Mouse (Mus musculus) midbrain, embryonic 13.5 days (tissue): Measurements from ENCODE around the gene Vegfa. TPM values are rescaled to one million over a fixed set of nuclear protein-coding genes. Genes with fewer than 3 reads are reported as not detected.

Source experiments
- ATAC-seq: fragments of 200-750 bp; cut with Nextera tagmentation; 2 replicates; pipeline ENCODE4 v1.8.0; 2017; ENCODE audit warnings: mild to moderate bottlenecking, moderate TSS enrichment, moderate library complexity
- H3K27ac ChIP-seq: fragments of 300-500 bp; sonication (generic); 2 replicates; pipeline ENCODE4 v1.5.1; 2015; ENCODE audit warnings: inconsistent platforms, mild to moderate bottlenecking, moderate library complexity
- H3K27me3 ChIP-seq: fragments of 300-500 bp; sonication (generic); 2 replicates; pipeline ENCODE4 v1.6.1; 2015; ENCODE audit warnings: mild to moderate bottlenecking, inconsistent platforms
- H3K36me3 ChIP-seq: fragments of 300-500 bp; sonication (generic); 2 replicates; pipeline ENCODE4 v1.6.1; 2015; ENCODE audit warnings: mild to moderate bottlenecking, inconsistent platforms
- H3K4me1 ChIP-seq: fragments of 300-500 bp; sonication (generic); replicated peaks from 2 replicates; pipeline ENCODE4 v1.6.1; 2015; ENCODE audit warnings: inconsistent platforms
- H3K4me2 ChIP-seq: fragments of 300-500 bp; sonication (generic); replicated peaks from 2 replicates; pipeline ENCODE4 v1.6.1; 2015; ENCODE audit warnings: moderate library complexity, mild to moderate bottlenecking, inconsistent platforms
- H3K4me3 ChIP-seq: fragments of 300-500 bp; sonication (generic); replicated peaks from 2 replicates; pipeline ENCODE4 v1.5.1; 2015; ENCODE audit warnings: mild to moderate bottlenecking, inconsistent platforms
- H3K9ac ChIP-seq: fragments of 300-500 bp; sonication (generic); replicated peaks from 2 replicates; pipeline ENCODE4 v1.6.1; 2015; ENCODE audit warnings: mild to moderate bottlenecking, inconsistent platforms
- H3K9me3 ChIP-seq: fragments of 300-500 bp; sonication (generic); 2 replicates; pipeline ENCODE4 v1.6.1; 2016; ENCODE audit warnings: mild to moderate bottlenecking, inconsistent platforms
- WGBS: fragments of 180-500 bp; shearing (Covaris S2); methylation state at CpG from one replicate; pipeline ENCODE4 v1.1.7; 2015; 5-methylcytosine and 5-hydroxymethylcytosine counted together
- polyA plus RNA-seq: library from polyadenylated mRNA; unstranded; fragments of >200 nt; fragmentation: Nextera tagmentation; extraction: Ambion mirVana; gene quantifications from 2 replicates; pipeline ENCODE4 v1.2.1, GENCODE M21; 2015

Vegfa gene
- polyA plus RNA-seq, 1 experiment from 2014 or later, result 3.4 TPM

DNA sequence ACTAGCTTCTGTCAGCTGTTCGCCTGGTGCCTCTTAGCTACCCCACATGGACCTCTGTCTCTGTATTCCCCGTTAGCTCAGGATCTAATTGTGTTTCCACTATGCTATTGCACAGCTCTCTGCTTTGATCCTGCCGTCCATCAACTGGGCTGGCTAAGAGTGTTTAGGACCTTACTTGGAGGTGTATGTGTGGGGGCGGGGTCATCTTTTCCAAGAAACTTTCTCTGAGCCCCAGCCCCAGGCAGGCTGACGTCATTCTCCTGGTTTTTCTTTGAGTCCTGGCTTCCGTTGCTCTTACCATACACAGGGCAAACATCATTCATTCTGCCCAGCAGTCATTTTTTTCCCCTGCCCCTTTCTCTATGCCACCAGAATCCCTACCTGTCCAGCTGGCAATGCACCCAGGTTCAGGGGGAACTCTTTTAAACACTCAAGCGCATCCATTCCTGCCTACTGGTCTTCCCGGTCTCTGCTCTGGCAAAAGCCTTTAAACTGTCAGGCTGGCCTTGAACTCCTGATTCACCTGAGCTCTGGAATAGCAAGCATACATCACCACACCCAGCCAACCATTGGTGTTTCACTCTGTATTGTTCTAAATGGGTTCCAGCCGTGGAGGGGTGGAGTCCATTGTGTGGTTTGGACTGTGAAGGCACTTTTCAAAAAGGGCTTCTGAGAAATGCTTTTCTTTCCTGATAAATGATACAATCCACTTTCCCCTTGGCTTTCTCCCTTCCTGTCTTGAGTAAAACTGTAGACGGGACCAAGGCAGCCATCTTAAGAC lies 53.0 kb downstream of the Vegfa start:
- Histone ChIP-seq H3K27me3 (no peaks in the 10 kb centered on the region), H3K4me2 (no peak overlapping the region), H3K4me3 (no peak overlapping the region), H3K9me3 (no peaks in the 10 kb centered on the region), H3K9ac (no peak overlapping the region), H3K27ac (no peak overlapping the region), H3K36me3 (no peaks in the 10 kb centered on the region), H3K4me1 (no peaks in the 10 kb centered on the region)
- ATAC-seq, result no peak
- WGBS, result 76% methylated on average over 10 of the region's 10 CpGs

GRCm38 (mm10) chr17:45974461-45974860 lies 57.7 kb downstream of the Vegfa start:
- Histone ChIP-seq H3K36me3 (no peaks in the 10 kb centered on the region), H3K9ac (no peak overlapping the region), H3K4me2 (no peak overlapping the region), H3K4me3 (no peak overlapping the region), H3K27ac (no peak overlapping the region), H3K4me1 (no peaks in the 10 kb centered on the region), H3K27me3 (no peaks in the 10 kb centered on the region), H3K9me3 (no peaks in the 10 kb centered on the region)
- no peak for ATAC-seq
- 86% methylated on average over 7 of the region's 7 CpGs for WGBS

DNA sequence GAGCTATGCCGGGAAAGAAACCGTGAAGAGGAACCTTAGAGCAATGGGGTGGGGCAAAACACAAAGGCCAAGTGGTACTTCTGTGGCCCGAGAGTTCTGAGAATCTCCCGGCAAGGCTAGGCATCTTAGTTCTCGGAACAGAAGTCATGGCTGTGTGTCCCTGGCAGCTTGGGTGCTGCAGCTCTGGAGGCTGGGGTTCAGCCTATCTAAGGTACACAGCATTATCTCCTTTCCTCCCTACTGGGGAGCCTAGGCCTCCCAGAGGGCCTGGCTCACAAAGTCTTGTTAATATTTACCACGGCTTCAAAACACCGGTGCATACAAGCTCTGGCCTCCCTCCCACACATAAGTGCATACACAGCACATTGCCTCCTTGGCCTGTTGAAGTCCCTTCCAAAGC lies 59.0 kb downstream of the Vegfa start:
- no peak for ATAC-seq
- no peaks in the 10 kb centered on the region for H3K4me1 ChIP-seq
- WGBS, result 86% methylated on average over 7 of the region's 7 CpGs
- no peaks in the 10 kb centered on the region for H3K9me3 ChIP-seq
- no peaks in the 10 kb centered on the region for H3K27me3 ChIP-seq
- no peak overlapping the region for H3K4me2 ChIP-seq
- H3K9ac ChIP-seq, result no peak overlapping the region
- H3K36me3 ChIP-seq, result no peaks in the 10 kb centered on the region
- no peak overlapping the region for H3K4me3 ChIP-seq
- H3K27ac ChIP-seq, result no peak overlapping the region

- no peak for ATAC-seq
- H3K4me3 ChIP-seq, result no peak overlapping the region
- 88% methylated on average over 7 of the region's 7 CpGs for WGBS
- H3K36me3 ChIP-seq, result no peaks in the 10 kb centered on the region
- no peak overlapping the region for H3K4me2 ChIP-seq
- no peak overlapping the region for H3K9ac ChIP-seq
- H3K27ac ChIP-seq, result no peak overlapping the region
- no peaks in the 10 kb centered on the region for H3K4me1 ChIP-seq
- no peaks in the 10 kb centered on the region for H3K9me3 ChIP-seq
- no peaks in the 10 kb centered on the region for H3K27me3 ChIP-seq
Observed at GRCm38 (mm10) chr17:45972405-45972804, 59.8 kb downstream of the Vegfa start.

GRCm38 (mm10) chr17:45971800-45972199 lies 60.4 kb downstream of the Vegfa start:
- 86% methylated on average over 6 of the region's 6 CpGs for WGBS
- no peak overlapping the region for H3K4me3 ChIP-seq
- H3K27ac ChIP-seq, result no peak overlapping the region
- no peaks in the 10 kb centered on the region for H3K9me3 ChIP-seq
- no peak for ATAC-seq
- no peaks in the 10 kb centered on the region for H3K36me3 ChIP-seq
- H3K4me2 ChIP-seq, result no peak overlapping the region
- peaks cover 3% of the 10 kb centered on the region for H3K4me1 ChIP-seq
- no peak overlapping the region for H3K9ac ChIP-seq
- H3K27me3 ChIP-seq, result no peaks in the 10 kb centered on the region

DNA sequence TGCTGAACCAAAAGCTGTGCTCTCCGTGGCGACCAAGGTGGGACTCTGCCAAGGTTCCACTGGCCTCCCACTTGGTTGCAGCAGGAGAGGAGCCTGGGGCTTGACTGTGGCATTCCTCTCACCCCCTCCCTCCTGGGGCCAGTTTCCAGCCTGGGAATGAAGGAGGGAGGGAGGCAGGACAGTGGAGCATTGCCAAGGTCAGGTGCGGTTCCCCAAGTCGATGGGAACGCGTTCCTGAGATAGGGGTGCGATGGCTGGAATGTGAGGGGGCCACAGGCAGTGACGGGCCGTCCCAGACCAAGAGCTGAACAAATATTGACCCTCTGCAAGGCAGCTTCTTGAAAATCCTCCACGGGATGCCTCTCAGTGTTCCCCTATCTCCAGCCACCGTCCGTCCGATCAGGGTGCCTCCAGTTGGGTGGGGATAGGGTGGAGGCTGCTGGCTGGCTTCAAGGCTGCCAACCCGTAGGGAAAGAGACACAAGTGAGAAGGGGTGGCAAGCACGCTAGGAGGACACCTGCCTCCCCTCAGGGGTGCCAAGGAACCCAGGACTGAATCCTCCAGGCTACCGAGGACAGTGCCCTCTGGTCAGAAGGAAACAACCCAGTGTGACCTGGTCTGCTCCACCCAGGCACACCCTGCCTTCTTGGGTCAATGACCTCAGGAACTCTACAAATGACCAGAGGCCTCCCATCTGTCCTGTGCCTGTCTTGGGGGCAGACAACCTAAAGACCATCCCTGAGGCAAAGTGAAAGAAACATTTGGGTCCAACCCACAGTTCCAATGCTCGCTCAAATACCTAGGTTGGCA lies 61.2 kb downstream of the Vegfa start:
- ATAC-seq, result no peak
- Histone ChIP-seq H3K9ac (no peak overlapping the region), H3K4me1 (peaks cover 7% of the 10 kb centered on the region), H3K4me3 (no peak overlapping the region), H3K36me3 (no peaks in the 10 kb centered on the region), H3K27me3 (no peaks in the 10 kb centered on the region), H3K9me3 (no peaks in the 10 kb centered on the region), H3K27ac (no peak overlapping the region), H3K4me2 (no peak overlapping the region)
- WGBS, result 83% methylated on average over 17 of the region's 17 CpGs

DNA sequence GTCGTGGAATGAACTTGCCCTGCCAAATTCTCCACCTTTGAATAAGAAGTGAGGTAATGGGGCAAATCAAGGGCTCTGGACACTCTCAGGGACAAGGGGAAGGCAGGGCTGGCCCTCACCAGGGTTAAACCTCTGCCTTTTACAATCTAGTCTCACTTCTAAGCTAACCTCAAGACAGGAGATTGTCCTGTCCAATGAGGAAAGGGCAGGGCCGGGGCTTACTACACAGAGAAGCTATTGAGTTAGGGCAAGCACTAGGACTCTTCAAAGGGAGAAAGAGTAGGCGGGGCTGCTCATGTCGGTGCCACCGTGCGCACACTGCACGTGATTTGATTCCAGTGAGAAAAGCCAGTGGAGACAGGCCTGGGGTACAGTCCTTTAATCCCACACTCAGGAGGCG lies 62.6 kb downstream of the Vegfa start:
- no peak overlapping the region for H3K4me3 ChIP-seq
- H3K9me3 ChIP-seq, result no peaks in the 10 kb centered on the region
- H3K36me3 ChIP-seq, result no peaks in the 10 kb centered on the region
- no peak overlapping the region for H3K4me2 ChIP-seq
- ATAC-seq, result no peak
- H3K9ac ChIP-seq, result no peak overlapping the region
- H3K27me3 ChIP-seq, result no peaks in the 10 kb centered on the region
- no peak overlapping the region for H3K27ac ChIP-seq
- WGBS, result 51% methylated on average over 8 of the region's 8 CpGs
- H3K4me1 ChIP-seq, result peaks cover 7% of the 10 kb centered on the region

DNA sequence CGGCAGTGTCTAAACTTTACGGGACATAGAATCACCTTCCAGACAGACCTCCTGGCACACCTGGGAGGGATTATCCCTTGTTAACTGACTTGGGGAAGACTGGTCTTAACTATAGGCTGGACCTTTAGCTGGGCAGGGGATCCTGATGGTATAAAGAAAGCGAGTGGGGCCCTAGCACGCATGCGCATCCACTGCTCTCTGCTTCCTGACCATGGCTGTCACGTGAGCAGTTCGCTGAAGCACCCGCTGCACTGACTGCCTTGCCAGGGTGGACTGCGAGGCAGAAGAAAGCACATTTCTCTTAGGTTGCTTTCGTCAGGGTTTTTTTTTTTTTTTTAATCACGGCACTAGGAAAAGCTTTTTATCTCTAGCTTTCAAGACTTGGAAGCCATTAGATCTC lies 63.8 kb downstream of the Vegfa start:
- H3K4me3 ChIP-seq, result no peak overlapping the region
- H3K4me2 ChIP-seq, result no peak overlapping the region
- H3K36me3 ChIP-seq, result no peaks in the 10 kb centered on the region
- 91% methylated on average over 11 of the region's 11 CpGs for whole genome bisulfite sequencing
- H3K27me3 ChIP-seq, result no peaks in the 10 kb centered on the region
- no peaks in the 10 kb centered on the region for H3K9me3 ChIP-seq
- peaks cover 10% of the 10 kb centered on the region for H3K4me1 ChIP-seq
- no peak overlapping the region for H3K27ac ChIP-seq
- no peak for ATAC-seq
- no peak overlapping the region for H3K9ac ChIP-seq

Other genes with a start within 250 kb of the Vegfa start
- 137 and 140 TPM in 2 replicates for gene Mrps18a, start 78.6 kb upstream of the Vegfa start, polyA plus RNA-seq
- gene Rsph9, start 111.8 kb upstream of the Vegfa start, polyA plus RNA-seq, result 25.5 and 26.9 TPM in 2 replicates
- gene Mad2l1bp, start 121.2 kb upstream of the Vegfa start, polyA plus RNA-seq, result 24.3 and 29.6 TPM in 2 replicates
- 38.7 and 40.8 TPM in 2 replicates for gene Gtpbp2, start 128.7 kb upstream of the Vegfa start, polyA plus RNA-seq
- gene Polh, start 170.3 kb upstream of the Vegfa start, polyA plus RNA-seq, result 9.4 and 10.1 TPM in 2 replicates
- 46.4 and 46.8 TPM in 2 replicates for gene Xpo5, start 170.4 kb upstream of the Vegfa start, polyA plus RNA-seq
- gene Polr1c, start 215.7 kb upstream of the Vegfa start, polyA plus RNA-seq, result 92.8 and 99.0 TPM in 2 replicates
- 87.3 and 91.6 TPM in 2 replicates for gene Yipf3, start 215.7 kb upstream of the Vegfa start, polyA plus RNA-seq
- gene Lrrc73, start 221.2 kb upstream of the Vegfa start, polyA plus RNA-seq, result 7.5 and 8.2 TPM in 2 replicates